Mouse (Mus musculus) bone marrow, adult 2 months (tissue): Measurements from ENCODE around the gene Trpm8.

Source experiments
- CTCF ChIP-seq: fragments of 200-500 bp; IDR thresholded peaks from 2 replicates; pipeline ENCODE4 v1.5.1; 2011; ENCODE audit warnings: low read length, control low read depth; ENCODE audit not compliant: control insufficient read depth, insufficient read depth
- POLR2A ChIP-seq: fragments of 200-500 bp; IDR thresholded peaks from 2 replicates; pipeline ENCODE4 v1.6.1; 2011; ENCODE audit warnings: low read depth, mild to moderate bottlenecking, control low read depth, low read length, borderline replicate concordance; ENCODE audit not compliant: control insufficient read depth

GRCm38 (mm10) chr1:88366881-88367644, 89.6 kb downstream of the Trpm8 start:
- TF ChIP-seq CTCF (no peak), POLR2A (no peak)
